Mouse (Mus musculus): ENCODE measurements around the gene Slc9b1.

The Slc9b1 gene

DNA sequence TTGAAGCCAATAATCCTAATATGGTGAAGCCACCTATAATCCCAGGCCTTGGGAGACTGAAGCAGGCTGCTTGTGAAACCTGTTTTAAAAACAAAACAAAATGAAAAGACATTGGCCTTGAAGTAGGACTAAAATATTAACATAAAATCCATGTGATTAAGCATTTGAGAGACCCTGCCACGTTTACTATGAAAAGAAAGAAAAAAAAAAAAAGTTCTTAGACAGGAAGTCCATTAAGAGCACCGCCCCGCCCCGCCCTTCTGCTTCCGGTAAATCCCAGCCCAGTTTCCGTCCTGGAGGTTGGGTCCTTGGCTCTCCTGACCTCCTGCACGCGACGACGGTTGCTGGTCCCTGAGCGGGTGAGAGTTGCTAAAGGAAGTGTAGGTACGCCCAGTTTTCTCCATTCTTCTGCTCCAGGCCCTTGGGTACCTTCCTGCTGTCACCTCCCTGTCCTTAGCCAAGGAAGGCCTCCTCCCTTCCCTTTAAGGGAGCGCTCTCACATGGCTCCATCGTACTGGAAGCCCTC lies at the start of gene Slc9b1:
TSS of gene Slc9b1 (plus strand) at position 291 of the 526 bp plus-strand sequence.
- DNase-seq (ENCODE audit: low spot score in 2 of 2): no peak

DNA sequence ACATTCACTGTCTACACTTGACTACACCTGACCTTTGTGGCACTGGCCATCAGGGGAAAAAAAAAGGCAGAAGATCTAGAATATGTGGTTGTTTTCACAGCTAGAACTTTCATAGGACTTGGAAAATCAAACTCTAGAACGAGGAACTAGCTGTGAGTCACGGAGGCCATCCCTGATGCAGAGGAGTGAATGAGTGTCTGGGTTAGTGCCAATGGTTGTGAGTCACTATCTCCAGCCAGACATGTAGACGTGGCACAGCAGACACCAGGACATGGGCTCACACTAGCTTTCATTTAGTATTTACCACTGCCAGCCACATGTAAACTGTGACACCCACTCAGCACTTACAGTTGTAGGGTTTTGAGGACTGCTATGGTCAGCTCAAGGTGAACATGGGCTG lies 49.3 kb upstream of the Slc9b1 start:
- peak; percentile 49 to 54 for DNase-seq (ENCODE audit: low spot score in 2 of 2)

DNA sequence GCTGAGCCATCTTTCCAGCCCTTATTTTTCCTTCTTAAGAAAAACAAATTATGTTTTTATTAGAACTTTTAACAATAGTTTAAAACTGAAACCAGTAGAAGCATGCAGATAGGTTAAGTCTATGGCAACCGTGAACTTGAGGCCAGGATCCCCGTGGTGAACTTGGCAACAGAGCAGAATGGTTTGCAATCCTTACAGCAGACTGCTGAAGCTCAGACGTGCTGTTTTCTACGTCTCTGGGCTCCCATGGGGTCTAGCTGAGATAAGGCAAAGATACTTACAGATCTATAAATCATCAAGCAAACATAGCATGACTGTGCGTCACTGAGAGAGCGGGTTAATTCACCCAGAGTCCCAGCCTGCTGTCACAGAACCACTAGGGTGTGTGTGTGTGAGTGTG lies 47.7 kb upstream of the Slc9b1 start:
- DNase-seq (ENCODE audit: low spot score in 2 of 2): no peak

DNA sequence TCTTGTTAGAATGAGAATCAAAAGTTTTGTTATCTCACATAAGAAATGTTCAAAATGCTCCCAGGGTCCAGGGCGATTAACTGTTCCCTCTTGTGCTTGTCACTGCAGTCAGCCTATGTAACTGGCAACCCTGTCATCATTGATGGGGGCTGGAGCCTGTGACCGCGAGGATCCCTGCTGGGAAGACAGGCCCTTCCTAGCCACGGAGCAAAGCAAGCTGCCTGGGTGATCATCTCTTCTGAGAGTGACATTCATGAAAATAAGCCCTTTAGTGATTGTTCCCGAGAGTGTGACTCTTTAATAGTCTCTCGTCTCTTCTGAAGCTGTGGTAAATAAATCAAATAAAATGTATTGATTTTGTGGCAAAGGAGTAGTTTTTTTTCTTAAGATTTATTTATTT lies 43.8 kb upstream of the Slc9b1 start:
- DNase-seq (ENCODE audit: low spot score in 2 of 2): no peak

DNA sequence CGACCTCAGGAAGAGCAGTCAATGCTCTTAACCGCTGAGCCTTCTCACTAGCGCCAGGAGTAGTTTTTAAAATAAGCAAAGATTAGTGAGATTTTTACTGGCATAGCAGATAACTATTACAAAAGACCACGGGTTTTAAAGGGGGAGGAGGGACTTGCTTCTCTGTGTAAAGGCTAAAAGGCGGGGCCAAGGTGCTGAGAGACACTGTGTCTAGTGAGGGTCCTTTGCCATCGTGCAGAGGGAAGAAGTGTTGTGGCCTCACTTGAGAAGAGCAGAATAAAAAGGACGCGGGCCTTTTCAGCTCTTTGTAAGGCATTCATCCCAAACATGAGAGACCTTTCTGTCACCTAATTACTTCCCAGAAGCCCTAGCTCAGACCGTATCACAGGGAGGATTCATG lies 43.3 kb upstream of the Slc9b1 start:
- DNase-seq (ENCODE audit: low spot score in 2 of 2): no peak

DNA sequence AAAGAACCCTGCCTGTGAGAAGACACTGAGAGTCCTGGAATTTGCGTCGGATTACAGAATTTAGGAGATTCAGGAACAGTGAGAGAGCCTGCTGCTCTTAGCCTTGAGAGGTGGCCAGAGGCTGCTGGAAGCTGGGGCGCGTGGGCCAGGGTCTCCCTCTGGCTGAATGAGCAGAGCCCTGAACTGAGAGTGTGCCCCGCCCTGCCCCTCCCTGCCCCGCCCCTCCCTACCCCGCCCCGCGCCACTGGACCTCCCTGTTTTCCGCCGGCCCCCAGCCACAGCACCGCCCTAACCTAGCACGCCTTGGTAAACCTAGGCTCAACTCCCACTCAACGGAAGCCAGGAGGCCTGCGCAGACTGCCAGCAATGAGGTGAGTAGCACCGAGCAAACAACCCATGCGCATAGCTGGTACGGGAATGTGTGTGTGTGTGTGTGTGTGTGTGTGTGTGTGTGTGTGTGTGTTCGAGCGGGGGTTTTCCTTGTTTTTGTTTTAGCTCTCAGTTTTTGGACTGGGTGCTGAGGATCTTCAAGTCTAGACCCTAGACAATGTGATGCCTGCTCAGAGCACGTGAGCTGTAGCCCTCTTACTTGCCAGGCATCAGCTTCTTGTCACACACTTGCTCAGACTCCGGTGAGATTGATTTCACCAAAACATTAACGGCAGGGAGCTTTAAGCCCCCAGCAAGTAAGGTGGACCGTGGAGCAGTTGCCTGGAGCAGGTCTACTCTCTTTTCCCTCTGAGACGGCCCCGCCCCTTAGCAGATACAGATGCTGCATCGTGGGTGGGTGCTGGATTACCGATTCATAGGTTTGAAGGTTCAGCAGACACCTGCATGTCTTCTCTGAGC lies 40.2 kb upstream of the Slc9b1 start, which contains the start of gene Slc9b2:
TSS of gene Slc9b2 (plus strand) at position 290 of the 849 bp plus-strand sequence.
- peak in 1 of 2 experiments; percentile 38 for DNase-seq (ENCODE audit: low spot score in 2 of 2)

DNA sequence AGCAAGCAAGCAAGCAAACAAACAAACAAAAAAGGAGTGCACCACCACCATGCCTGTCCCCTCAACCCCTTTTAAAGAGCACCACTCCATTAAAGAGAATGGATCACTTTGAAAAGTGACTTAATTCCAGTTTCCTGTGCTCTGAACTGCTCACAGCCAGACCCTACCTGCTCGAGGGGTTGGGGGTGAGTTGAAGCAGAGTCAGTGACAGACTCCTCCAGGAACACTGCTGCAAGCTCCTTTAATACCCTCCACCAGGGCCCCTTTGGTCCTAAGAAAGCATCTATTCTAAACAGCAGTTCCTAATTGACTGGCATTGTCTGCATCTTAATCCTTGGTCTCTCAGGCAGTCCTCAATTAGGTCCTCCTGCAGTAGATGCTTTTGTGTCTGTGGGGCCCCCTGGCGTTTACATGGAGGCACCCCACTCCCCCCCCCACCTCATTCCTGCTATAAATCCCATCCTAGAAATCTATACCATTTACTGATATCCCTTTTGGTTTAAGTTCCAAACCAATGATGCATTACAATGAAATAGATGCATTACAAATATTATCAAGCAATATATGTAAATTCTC lies 34.8 kb upstream of the Slc9b1 start:
- DNase-seq (ENCODE audit: low spot score in 2 of 2): no peak

DNA sequence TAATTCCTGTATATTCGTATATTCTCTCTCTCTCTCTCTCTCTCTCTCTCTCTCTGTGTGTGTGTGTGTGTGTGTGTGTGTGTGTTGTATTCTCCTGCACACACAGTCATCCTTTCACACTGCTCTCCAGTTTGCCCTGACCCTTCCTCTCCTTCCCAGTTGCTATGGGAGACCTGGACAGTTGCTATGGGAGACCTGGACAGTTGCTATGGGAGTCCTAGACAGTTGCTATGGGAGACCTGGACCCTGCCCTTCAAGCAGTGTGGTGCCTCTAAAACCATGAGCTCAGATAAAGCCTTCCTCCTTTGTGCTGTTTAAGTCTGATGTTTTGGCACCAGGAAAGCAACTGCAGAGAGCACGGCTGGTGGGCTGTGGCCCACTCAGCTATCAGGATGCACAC lies 34.1 kb upstream of the Slc9b1 start:
- DNase-seq (ENCODE audit: low spot score in 2 of 2): no peak

DNA sequence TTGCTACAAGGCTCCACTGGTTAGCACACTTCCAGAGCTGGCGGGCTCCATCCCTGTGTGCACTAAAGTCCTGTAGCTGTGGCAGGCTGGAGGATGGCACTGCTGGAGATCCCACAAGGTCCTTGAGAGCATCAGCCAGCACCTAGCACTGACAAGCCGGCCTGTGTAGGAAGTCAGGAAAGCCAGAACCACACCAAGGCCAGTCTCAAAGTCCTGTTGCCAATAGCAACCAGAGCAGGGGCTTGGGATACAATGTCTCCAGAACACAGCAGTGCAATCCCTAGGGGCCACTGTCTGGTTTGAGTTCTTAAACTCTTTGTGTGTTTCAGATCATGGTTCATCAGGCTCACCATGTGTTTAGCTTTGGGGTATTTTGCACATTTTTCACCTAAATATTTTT lies 33.0 kb upstream of the Slc9b1 start:
- no peak for DNase-seq (ENCODE audit: low spot score in 2 of 2)

DNA sequence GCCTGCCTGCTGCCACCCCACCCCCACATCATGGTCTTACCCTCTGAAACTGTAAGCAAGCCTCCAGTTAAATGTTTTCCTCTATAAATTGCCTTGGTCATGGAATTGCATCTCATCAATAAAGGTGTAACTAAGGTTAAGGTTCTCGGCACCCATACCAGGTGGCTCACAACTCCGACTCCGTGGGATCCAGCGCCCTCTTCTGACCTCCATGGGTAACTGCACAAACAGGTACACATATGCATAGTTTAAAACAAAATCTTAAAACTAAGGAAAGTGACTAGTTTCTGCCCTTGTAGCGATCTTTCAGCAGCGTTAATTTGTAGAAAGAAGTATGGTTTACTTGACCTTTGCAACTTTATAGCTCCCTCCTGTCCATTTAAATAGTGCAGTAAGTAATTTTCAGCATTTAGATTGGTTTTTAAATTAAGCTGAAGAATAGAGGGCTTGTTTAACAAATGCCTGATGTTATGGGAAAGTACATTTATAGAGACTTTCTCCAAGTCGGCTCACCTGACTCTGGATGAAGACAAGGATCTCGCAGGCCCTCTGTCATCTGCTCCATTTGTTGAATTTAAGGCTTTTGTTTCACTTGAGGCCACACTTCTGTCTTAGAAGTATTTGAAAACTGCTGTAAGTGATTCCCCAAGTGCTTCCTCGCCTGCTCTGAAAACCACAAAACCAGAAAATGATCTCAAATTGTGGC lies 32.0 kb upstream of the Slc9b1 start:
- DNase-seq (ENCODE audit: low spot score in 2 of 2): no peak

DNA sequence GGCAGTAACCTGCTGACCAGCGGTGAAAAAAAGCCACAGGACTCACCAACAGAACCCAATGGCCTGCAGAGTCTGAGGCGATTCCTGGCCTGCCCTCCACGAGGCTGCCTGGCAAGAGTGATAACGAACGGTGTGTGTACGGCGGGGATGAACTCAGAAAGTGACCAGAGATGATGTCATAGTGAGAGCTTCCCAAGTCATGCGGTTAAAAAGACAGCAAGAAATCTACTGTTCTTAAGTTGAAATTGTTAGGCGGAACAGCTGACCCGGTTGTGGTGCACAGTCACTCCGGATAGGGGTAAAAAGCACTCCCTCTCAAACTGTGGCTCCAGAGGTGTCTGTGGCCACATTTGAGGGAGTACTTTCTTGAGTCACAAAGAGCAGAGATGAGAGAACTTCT lies 29.5 kb upstream of the Slc9b1 start:
- no peak for DNase-seq (ENCODE audit: low spot score in 2 of 2)

DNA sequence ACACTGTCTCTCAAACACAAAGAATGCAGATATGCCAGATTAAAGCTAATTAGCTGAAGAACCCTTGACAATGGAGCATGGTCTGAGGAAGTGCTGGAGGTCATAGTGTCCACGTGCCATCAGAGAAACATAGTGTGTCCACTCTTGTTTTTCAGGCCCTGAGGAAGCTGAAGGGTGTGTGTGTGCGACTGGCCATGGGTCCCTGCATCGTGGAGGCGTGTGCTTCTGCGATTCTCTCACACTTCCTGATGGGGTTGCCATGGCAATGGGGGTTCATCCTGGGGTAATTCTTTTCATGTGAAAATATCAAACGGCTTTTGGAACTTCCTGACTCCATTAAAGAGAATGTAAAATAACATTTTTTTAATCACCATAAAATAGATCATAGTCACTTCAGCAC lies 23.5 kb upstream of the Slc9b1 start:
- no peak for DNase-seq (ENCODE audit: low spot score in 2 of 2)

DNA sequence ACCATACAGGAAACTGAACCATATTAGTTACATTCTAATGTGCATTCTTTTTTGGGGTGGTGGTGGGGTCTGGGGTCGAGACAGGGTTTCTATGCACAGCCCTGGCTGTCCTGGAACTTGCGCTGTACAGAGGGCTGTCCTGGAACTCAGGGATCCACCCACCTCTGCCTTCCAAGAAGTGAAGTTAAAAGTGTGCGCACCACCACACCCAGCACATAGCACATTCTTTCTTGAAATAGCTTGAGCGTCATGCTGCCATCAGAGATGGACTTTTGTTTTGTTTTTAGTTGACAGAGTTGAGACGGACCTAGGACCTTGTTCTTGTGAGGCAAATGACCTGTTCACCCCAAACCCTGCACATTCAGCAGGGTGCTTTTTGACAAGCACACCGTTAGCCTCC lies 20.7 kb upstream of the Slc9b1 start:
- no peak for DNase-seq (ENCODE audit: low spot score in 2 of 2)

DNA sequence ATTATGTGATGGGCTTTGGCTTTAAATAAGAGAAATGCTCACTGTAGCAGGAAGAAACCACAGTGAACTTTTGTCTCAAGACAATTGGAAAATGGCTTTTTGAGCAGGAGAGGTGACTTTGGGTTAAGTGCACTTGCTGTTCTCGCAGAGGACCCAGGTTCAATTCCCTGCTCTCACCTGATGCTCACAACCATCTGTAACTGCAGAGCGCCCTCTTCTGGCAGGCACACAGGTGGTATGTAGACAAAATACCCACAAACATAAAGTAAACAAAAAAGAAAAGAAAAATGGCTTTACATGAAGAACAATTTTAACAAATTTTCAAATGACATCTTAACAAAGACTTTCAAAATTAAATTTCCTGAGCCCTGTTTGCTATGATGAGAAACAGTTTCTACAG lies 20.2 kb upstream of the Slc9b1 start:
- no peak for DNase-seq (ENCODE audit: low spot score in 2 of 2)

DNA sequence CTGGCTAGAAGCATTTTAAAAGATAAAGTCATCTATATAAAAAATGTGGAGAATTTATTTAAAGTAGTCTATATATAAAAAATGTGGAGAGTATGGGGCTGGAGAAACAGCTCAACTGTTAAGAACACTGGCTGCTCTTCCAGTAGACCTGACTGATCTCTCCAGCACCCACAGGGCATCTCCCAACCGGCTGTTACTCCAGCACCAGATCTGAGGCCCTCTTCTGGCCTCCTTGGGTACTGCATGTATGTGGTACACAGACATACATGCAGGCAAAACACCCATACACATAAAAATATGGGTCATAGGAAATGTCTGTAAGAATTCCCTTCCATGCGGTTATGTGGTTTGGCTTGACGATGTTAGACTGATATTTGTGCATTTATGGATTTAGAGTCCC lies 19.3 kb upstream of the Slc9b1 start:
- DNase-seq (ENCODE audit: low spot score in 2 of 2): peak; percentile 5 to 30

DNA sequence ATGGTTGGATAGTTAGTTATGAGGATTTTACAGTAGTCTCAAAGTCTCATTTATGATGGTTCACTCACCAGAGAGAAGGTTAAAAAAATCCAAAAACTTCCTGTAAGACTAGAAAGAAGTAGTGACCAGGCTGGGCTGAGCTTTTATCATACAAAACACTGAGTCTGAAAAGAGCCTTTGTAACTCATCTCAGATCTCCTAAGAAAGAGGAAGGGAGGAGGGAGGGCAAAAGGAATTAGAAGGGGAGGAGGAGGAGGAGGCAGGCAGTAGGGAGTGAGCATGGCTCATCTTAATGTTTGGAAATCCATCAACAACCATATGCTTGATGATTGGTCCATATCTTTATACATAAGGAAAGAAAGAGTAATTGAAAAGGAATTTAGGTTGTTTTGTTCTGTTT lies 15.1 kb upstream of the Slc9b1 start:
- no peak for DNase-seq (ENCODE audit: low spot score in 2 of 2)

DNA sequence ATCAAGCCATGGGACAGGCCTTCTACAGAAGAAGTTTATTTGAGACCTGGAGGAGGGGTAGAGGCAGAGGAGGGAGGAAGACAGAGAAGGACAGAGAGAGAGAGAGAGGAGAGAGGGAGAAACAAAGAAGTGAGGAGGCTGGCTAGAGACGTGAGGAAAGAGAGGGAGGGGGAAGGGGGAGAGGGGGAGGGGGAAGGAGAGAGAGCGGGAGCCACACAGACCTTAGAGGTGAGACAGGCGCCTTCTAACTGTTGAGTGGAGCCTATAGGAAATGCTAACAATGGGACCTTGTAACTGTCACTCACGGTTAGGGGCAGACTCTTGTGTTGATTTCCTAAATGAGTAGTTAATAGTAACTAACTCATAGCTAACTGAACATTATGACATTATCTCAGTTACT lies 14.1 kb upstream of the Slc9b1 start:
- no peak for DNase-seq (ENCODE audit: low spot score in 2 of 2)

DNA sequence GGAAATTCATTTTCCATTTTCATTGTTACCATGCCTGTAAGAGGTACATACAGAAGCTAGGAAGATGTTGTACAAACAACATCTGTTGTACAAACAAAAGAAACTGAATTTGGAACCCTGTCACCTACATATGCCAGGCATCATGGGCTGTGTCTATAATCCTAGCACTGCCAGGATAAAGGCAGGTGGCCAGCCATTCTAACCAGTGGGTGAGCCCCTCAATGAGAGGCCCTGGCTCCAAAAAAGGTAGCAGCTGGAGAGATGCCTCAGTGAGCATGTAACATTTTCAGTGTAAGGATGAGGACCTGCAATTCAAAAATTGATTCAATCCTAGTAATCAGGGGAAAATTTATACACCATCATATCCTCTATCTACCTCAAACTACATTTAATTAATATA lies 1.2 kb downstream of the Slc9b1 start:
- no peak for DNase-seq (ENCODE audit: low spot score in 2 of 2)

DNA sequence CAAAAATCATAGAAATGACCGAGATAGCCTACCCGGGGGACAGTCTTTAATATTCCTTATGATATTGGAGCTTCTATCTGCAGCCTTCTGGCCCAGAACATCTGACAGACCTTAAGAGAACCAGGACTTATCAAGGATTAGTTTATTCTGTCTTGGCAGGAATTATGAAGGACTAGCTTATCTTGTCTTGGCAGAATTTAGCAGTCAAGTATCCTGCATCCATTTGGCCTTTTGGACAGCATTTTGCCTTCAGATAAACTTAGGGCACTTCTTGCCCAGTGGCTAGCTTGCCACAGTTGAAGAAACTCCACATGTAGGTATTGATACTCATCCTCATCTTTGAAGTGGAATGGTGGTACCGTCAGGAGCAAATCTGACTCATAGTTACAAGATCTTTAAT lies 4.0 kb downstream of the Slc9b1 start:
- no peak for DNase-seq (ENCODE audit: low spot score in 2 of 2)

DNA sequence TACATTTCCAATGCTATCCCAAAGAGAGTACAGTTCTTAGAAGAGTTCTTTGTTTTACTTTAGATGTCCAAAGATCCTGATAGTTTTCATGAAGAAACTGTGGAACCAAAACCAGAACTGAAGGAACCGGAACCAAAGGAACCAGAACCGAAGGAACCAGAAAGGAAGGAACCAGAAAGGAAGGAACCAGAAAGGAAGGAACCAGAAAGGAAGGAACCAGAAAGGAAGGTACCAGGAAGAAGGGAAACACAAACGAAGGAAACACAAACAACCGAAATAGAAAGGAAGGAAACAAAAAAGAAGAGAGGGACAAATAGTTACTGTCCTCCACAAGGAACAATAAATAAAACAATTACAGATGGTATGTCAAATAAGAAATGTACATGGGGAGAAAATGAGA lies 9.6 kb downstream of the Slc9b1 start:
- no peak for DNase-seq (ENCODE audit: low spot score in 2 of 2)

DNA sequence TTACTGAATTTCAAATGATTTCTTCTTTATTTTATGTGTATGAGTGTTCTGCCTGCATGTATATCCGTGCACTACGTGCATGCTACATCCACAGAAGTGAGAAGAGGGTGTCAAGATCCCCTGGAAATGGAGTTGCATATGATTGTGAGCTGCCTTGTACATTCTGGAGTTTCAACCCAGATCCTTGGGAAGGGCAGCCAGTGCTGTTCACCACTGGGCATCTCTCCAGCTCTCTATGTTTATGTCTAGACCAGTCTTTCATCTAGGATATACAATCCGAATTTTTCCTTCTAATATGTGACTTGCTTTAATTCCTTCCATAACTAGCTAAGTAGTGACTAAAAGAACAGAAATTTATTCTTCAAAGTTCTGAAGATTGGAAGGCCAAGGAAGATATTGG lies 28.0 kb downstream of the Slc9b1 start:
- no peak for DNase-seq (ENCODE audit: low spot score in 2 of 2)

DNA sequence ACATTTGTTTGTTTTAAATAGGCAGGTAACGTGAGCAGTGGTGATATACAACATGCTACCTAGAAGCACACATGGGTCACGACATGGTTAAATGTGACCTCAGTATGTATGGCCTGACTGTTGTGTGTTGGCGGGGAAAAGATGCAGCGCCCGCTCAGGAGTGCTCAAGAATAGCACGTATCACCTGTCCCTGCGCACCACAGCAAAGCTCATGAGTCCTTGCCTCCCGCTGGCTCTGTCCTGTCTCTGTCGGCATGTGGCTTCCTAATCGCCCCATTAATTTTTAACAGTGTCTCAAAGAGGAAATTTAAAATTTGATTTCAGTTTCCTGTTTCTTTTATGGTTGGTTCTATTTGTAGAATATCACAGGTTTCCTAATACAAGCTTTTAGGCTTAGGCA lies 29.6 kb downstream of the Slc9b1 start:
- DNase-seq (ENCODE audit: low spot score in 2 of 2): no peak

DNA sequence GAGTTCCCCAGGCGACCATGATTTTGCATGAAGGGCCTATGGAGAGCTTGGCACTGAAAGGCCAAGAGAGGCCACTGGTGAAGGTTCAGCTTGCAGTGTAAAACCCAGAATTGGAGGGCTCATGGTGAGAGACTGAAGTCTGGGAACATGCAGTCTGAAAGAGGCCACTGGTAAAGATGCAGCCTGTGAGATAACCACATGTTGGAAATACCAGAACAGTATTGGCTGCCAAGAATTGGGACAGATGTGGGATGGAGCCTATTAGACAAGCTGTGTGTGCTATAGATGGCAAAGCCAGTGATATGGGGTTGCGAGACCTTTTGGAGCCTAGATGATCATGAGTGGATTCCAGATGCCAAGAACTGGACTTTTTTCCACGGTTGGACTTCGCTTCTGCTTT lies 32.0 kb downstream of the Slc9b1 start:
- no peak for DNase-seq (ENCODE audit: low spot score in 2 of 2)

Data from urinary bladder, postnatal 36 days (tissue).